Mouse (Mus musculus): Measurements from ENCODE around the gene Bcar1. TPM values are rescaled to one million over a fixed set of nuclear protein-coding genes. Genes with fewer than 3 reads are reported as not detected.

The Bcar1 gene
- polyA plus RNA-seq, 1 experiment = 4.1 TPM

DNA sequence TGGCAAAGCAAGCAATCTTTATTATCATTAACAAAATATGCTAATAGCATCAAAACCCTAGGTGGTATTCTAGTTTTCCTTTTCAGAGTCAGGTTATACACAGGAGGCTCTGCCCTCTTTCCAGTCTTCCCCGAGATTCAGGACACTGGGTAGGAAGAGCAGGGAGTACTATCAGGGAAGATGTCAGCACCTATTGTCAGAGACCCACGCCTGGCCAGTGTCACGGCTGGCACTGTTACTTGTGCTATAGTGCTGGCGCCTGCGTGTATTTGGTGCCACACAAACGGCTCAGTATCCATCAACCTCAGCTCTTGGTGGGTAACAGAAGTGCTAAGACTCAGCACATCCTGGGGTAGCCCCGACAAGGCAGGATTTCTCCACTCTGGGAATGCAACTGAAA, 29.4 kb upstream of the Bcar1 start:
- Histone ChIP-seq H3K4me3 (replicated peaks; ENCODE audit: control insufficient read depth, low read depth, low read length) (no peak overlapping the region), H3K4me1 (ENCODE audit: control insufficient read depth, insufficient read depth, low read length) (no peaks in the 10 kb centered on the region), H3K27ac (ENCODE audit: control insufficient read depth, insufficient read depth, low read depth, low read length, poor library complexity) (no peak overlapping the region)
- TF ChIP-seq CTCF (IDR thresholded peaks at IDR 0.05; ENCODE audit: control insufficient read depth, insufficient read depth, low read length) = no peak
- TF ChIP-seq POLR2A (IDR thresholded peaks at IDR 0.05; ENCODE audit: borderline replicate concordance, control insufficient read depth, low read depth, low read length) = no peak
- 85% methylated on average over 7 of the region's 7 CpGs for WGBS

- Histone ChIP-seq H3K27ac (ENCODE audit: control insufficient read depth, insufficient read depth, low read depth, low read length, poor library complexity) (no peak overlapping the region), H3K4me3 (replicated peaks; ENCODE audit: control insufficient read depth, low read depth, low read length) (no peak overlapping the region), H3K4me1 (ENCODE audit: control insufficient read depth, insufficient read depth, low read length) (no peaks in the 10 kb centered on the region)
- no peak for TF ChIP-seq POLR2A (IDR thresholded peaks at IDR 0.05; ENCODE audit: borderline replicate concordance, control insufficient read depth, low read depth, low read length)
- no peak for TF ChIP-seq CTCF (IDR thresholded peaks at IDR 0.05; ENCODE audit: control insufficient read depth, insufficient read depth, low read length)
- WGBS = 88% methylated on average over 9 of the region's 9 CpGs
Measured at GRCm38 (mm10) chr8:111772083-111772482, 28.5 kb upstream of the Bcar1 start.

GRCm38 (mm10) chr8:111771625-111772020, 28.0 kb upstream of the Bcar1 start:
- 91% methylated on average over 6 of the region's 6 CpGs for WGBS
- Histone ChIP-seq H3K4me1 (ENCODE audit: control insufficient read depth, insufficient read depth, low read length) (no peaks in the 10 kb centered on the region), H3K4me3 (replicated peaks; ENCODE audit: control insufficient read depth, low read depth, low read length) (no peak overlapping the region), H3K27ac (ENCODE audit: control insufficient read depth, insufficient read depth, low read depth, low read length, poor library complexity) (no peak overlapping the region)
- TF ChIP-seq POLR2A (IDR thresholded peaks at IDR 0.05; ENCODE audit: borderline replicate concordance, control insufficient read depth, low read depth, low read length) = no peak
- no peak for TF ChIP-seq CTCF (IDR thresholded peaks at IDR 0.05; ENCODE audit: control insufficient read depth, insufficient read depth, low read length)

DNA sequence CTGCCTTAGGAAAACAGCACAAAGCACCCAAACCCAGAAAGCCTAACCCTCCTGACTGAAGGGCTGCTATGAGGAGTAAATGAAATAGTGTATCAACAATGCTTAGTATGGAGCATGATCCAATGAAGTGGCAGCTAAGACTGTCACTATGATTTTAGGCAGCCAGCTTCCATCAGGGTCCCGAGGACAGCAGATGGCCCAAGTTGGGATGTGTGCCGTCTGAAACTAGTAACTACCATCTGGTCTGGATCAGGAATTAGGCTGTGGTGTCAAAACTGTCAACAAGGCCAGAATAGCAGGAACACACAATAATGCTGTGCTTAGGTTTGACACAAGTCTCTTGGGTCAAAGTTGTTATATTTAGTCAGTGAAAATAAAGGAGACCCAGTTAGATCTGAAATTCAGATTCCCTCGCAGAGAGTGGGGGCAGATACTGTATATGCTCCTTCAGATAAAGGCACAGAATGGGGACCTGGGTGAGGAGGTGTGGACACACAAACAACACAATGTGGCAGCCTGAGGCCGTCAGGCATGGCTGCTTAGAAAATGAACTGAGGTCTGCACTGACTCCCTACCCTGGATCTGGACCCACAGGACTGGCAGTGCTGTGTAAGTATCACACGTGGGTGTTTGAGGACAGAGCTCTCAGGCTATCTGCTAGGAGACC, 27.5 kb upstream of the Bcar1 start:
- no peak for TF ChIP-seq CTCF (IDR thresholded peaks at IDR 0.05; ENCODE audit: control insufficient read depth, insufficient read depth, low read length)
- no peak overlapping the region for H3K27ac ChIP-seq (ENCODE audit: control insufficient read depth, insufficient read depth, low read depth, low read length, poor library complexity)
- no peaks in the 10 kb centered on the region for H3K4me1 ChIP-seq (ENCODE audit: control insufficient read depth, insufficient read depth, low read length)
- WGBS = 86% methylated on average over 5 of the region's 5 CpGs
- no peak overlapping the region for H3K4me3 ChIP-seq (replicated peaks; ENCODE audit: control insufficient read depth, low read depth, low read length)

- 89% methylated on average over 12 of the region's 12 CpGs for WGBS
- no peak overlapping the region for H3K4me3 ChIP-seq (replicated peaks; ENCODE audit: control insufficient read depth, low read depth, low read length)
- H3K4me1 ChIP-seq (ENCODE audit: control insufficient read depth, insufficient read depth, low read length) = no peaks in the 10 kb centered on the region
- H3K27ac ChIP-seq (ENCODE audit: control insufficient read depth, insufficient read depth, low read depth, low read length, poor library complexity) = no peak overlapping the region
- TF ChIP-seq CTCF (IDR thresholded peaks at IDR 0.05; ENCODE audit: control insufficient read depth, insufficient read depth, low read length) (no peak), POLR2A (IDR thresholded peaks at IDR 0.05; ENCODE audit: borderline replicate concordance, control insufficient read depth, low read depth, low read length) (no peak)
Measured at GRCm38 (mm10) chr8:111769764-111770428, 26.3 kb upstream of the Bcar1 start.

GRCm38 (mm10) chr8:111769296-111769695, 25.7 kb upstream of the Bcar1 start:
- Histone ChIP-seq H3K27ac (ENCODE audit: control insufficient read depth, insufficient read depth, low read depth, low read length, poor library complexity) (no peak overlapping the region), H3K4me3 (replicated peaks; ENCODE audit: control insufficient read depth, low read depth, low read length) (no peak overlapping the region), H3K4me1 (ENCODE audit: control insufficient read depth, insufficient read depth, low read length) (no peaks in the 10 kb centered on the region)
- WGBS = 89% methylated on average over 15 of the region's 15 CpGs
- TF ChIP-seq CTCF (IDR thresholded peaks at IDR 0.05; ENCODE audit: control insufficient read depth, insufficient read depth, low read length) (no peak), POLR2A (IDR thresholded peaks at IDR 0.05; ENCODE audit: borderline replicate concordance, control insufficient read depth, low read depth, low read length) (no peak)

GRCm38 (mm10) chr8:111768651-111769050, 25.0 kb upstream of the Bcar1 start:
- no peak overlapping the region for H3K4me3 ChIP-seq (replicated peaks; ENCODE audit: control insufficient read depth, low read depth, low read length)
- no peak overlapping the region for H3K27ac ChIP-seq (ENCODE audit: control insufficient read depth, insufficient read depth, low read depth, low read length, poor library complexity)
- no peaks in the 10 kb centered on the region for H3K4me1 ChIP-seq (ENCODE audit: control insufficient read depth, insufficient read depth, low read length)
- no peak for TF ChIP-seq POLR2A (IDR thresholded peaks at IDR 0.05; ENCODE audit: borderline replicate concordance, control insufficient read depth, low read depth, low read length)
- no peak for TF ChIP-seq CTCF (IDR thresholded peaks at IDR 0.05; ENCODE audit: control insufficient read depth, insufficient read depth, low read length)
- WGBS = 89% methylated on average over 6 of the region's 6 CpGs

- TF ChIP-seq POLR2A (IDR thresholded peaks at IDR 0.05; ENCODE audit: borderline replicate concordance, control insufficient read depth, low read depth, low read length) = no peak
- no peak for TF ChIP-seq CTCF (IDR thresholded peaks at IDR 0.05; ENCODE audit: control insufficient read depth, insufficient read depth, low read length)
- H3K27ac ChIP-seq (ENCODE audit: control insufficient read depth, insufficient read depth, low read depth, low read length, poor library complexity) = no peak overlapping the region
- no peak overlapping the region for H3K4me3 ChIP-seq (replicated peaks; ENCODE audit: control insufficient read depth, low read depth, low read length)
- H3K4me1 ChIP-seq (ENCODE audit: control insufficient read depth, insufficient read depth, low read length) = no peaks in the 10 kb centered on the region
- WGBS = 87% methylated on average over 4 of the region's 4 CpGs
Measured at GRCm38 (mm10) chr8:111765616-111766015, 22.0 kb upstream of the Bcar1 start.
